Mouse (Mus musculus) ovary, adult 2 months (tissue): ENCODE measurements around the gene B130006D01Rik. TPM values are rescaled to one million over a fixed set of nuclear protein-coding genes. Genes with fewer than 3 reads are reported as not detected.

Experiments
- polyA plus RNA-seq: library from polyadenylated mRNA; depleted of rRNA; stranded (reverse); fragments of >200 nt; gene quantifications from 2 replicates; pipeline ENCODE4 v1.2.3, GENCODE M21; 2012; rRNA removed

B130006D01Rik gene
- polyA plus RNA-seq, result not detected in 2 replicates

DNA sequence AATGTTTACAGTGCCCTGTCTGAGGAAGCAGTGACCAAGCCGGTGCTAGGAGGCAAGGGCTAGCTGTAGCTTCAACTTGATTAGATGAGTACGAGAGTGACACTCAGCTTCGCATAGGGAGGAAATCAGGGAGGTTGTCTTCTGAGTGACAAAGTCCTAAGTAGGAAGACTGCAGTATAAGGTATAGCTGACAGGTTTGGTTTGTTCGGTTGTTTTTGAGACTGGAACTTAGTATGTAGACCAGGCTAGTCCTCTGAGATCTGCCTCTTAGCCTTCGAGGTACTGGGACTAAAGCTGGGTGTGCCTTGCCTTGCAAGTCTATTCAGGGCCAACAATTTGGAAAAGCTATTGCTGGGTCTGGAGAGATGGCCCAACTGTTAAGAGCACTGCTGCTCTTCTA is at the start of gene B130006D01Rik:
Gene B130006D01Rik, plus strand, starts transcription at position 301 of the 400 bp plus-strand sequence.

GRCm38 (mm10) chr11:95712563-95713224 is 10.7 kb upstream of the B130006D01Rik start, which contains the start of gene Zfp652:
TSS of gene Zfp652 (plus strand) at chr11:95712673.

Other genes with a start within 250 kb of the B130006D01Rik start
- gene Nxph3, start 209.0 kb upstream of the B130006D01Rik start, polyA plus RNA-seq, result 2.6 and 3.4 TPM in 2 replicates
- 40.6 and 81.6 TPM in 2 replicates for gene Ngfr, start 135.9 kb upstream of the B130006D01Rik start, polyA plus RNA-seq
- gene Phb, start 56.6 kb upstream of the B130006D01Rik start, polyA plus RNA-seq, result 94.8 and 153 TPM in 2 replicates
- gene Zfp652, start 10.9 kb upstream of the B130006D01Rik start, polyA plus RNA-seq, result 22.4 and 35.5 TPM in 2 replicates
- 26.5 and 29.5 TPM in 2 replicates for gene Phospho1, start 100.9 kb downstream of the B130006D01Rik start, polyA plus RNA-seq
- 2.4 and 3.6 TPM in 2 replicates for gene Gngt2, start 113.6 kb downstream of the B130006D01Rik start, polyA plus RNA-seq
- gene Abi3, start 118.9 kb downstream of the B130006D01Rik start, polyA plus RNA-seq, result 33.4 and 37.7 TPM in 2 replicates
- gene B4galnt2, start 191.3 kb downstream of the B130006D01Rik start, polyA plus RNA-seq, result 0.29 and 0.42 TPM in 2 replicates